8 mouse cellular contexts compared by ENCODE assay signal in the genomic region with DNA sequence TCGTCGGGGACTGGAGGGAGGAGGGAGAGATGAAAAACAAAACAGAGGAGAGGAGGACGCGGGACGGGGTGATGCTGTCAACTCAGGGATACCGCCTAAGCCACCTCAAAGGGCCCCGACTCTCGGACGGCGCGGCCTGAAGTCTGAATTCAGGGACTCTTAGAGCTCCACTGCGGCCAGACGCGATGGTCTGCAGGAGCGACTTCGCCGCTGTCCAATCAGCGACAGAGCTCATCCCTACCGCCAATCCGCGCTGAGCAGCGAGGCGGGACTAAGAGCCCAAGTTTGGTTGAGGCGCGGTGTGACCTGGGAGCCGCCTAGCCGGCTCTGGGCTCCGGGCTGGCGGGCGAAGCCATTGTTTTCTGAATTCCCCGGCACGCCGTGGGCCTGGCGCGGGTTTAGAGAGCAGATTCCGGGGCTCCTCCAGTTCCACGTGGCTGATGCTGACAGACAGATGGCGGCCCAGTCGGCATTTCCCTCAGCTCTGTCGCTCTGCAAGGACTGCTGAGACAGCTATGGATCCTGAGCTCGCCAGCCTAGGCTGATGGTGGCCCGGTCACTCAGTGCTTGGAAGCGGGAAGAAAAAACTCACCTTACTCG. TPM values are rescaled to one million over a fixed set of nuclear protein-coding genes. Genes with fewer than 3 reads are reported as not detected.
DNase-seq lines count a peak whose midpoint lies in the region; ATAC-seq lines count a peak whose summit lies in the region.

No protein-coding gene starts in this region.

- intact Hi-C loops in gastrocnemius, postnatal 14 days (cut with DNase I; ENCODE audit: low total_unique reads) = no loop called here
- intact Hi-C loops in left cerebral cortex, postnatal 10 days (cut with DNase I) = loop anchor here (2.0 kb wide), 1 partner anchor 40 kb away; the partner anchor contains the start of gene Eif4g2

- DNase-seq in adrenal gland, adult (ENCODE audit: inconsistent age in 2 of 2, low spot score in 1 of 2) = peak; percentile 97 to 99
- DNase-seq in embryo, embryonic 10.5 days (ENCODE audit: low spot score) = peak; percentile 98
- DNase-seq in gastrocnemius, postnatal 14 days = peak; percentile 96
- DNase-seq in left cerebral cortex, postnatal 10 days (ENCODE audit: extremely low spot score in 1 of 2, low spot score in 2 of 2) = peak; percentile 96 to 97
- peak; percentile 99 for DNase-seq in right cerebral cortex, postnatal 25 days
- peak; percentile 97 for DNase-seq in urinary bladder, postnatal 4 days (ENCODE audit: low spot score in 2 of 2)

- peak; percentile 98 for ATAC-seq in inflammation-experienced regulatory T-cells, adult 6 months
- ATAC-seq in megakaryocyte-erythroid progenitor cell, adult 5-6 weeks (replicated peaks; ENCODE audit: low FRiP score, low TSS enrichment, poor library complexity, severe bottlenecking) = peak; percentile 98

RNA-seq across cellular contexts. Expression of gene Eif4g2, which starts 39.8 kb away (rescaled TPM):
- 100 to 1,000 TPM; 561 to 606 TPM for total RNA-seq in gastrocnemius, postnatal 14 days (2021)
- polyA plus RNA-seq in inflammation-experienced regulatory T-cells, adult 6 months (2017; shearing (Covaris generic)) = 1,000 to 10,000 TPM in 1 of 3 experiments, 100 to 1,000 TPM in 2; 799 to 1,002 (median 808) TPM
- total RNA-seq in left cerebral cortex, postnatal 10 days (2021) = 100 to 1,000 TPM; 942 to 954 TPM
- 632 and 734 TPM in 2 replicates for total RNA-seq in megakaryocyte-erythroid progenitor cell, adult 5-6 weeks (2014; fragmentation: Nextera tagmentation)
- total RNA-seq in megakaryocyte-erythroid progenitor cell, adult 5-6 weeks (2017) = 781 and 891 TPM in 2 replicates

Comparison
In these comparisons a context has a peak if more than half of its experiments do, and no peak if none do; other contexts are left out.
1. Peak in every context shown above with its lines: DNase-seq and ATAC-seq.